ENCODE assay signal across 27 mouse cellular contexts in genomic region chr9:108456953-108457352, GRCm38 (mm10). TPM values are rescaled to one million over a fixed set of nuclear protein-coding genes. Genes with fewer than 3 reads are reported as not detected.
"Had no signal": no experiment of that assay in that cellular context is flagged by ENCODE, and none has a peak within 500 bp of the region (broad histone marks: within the 10 kb centered on the region; RNA-seq: fewer than 3 reads in every experiment).

No protein-coding gene starts in this region.

- H3K4me3 ChIP-seq: liver, embryonic 15.5 days; midbrain, embryonic 10.5 days; midbrain, embryonic 13.5 days; myocyte; neural tube, embryonic 13.5 days; neural tube, embryonic 15.5 days had no signal

- ATAC-seq: midbrain, embryonic 13.5 days; midbrain, embryonic 16.5 days had no signal

- H3K36me3 ChIP-seq: liver, embryonic 15.5 days; midbrain, embryonic 10.5 days; midbrain, embryonic 13.5 days; neural tube, embryonic 13.5 days; neural tube, embryonic 15.5 days had no signal

- DNase-seq: lung, adult 18-20 months; lung, embryonic 14.5 days; lung, postnatal 10 days; lung, postnatal 4 days; retina, postnatal 1 day; right cerebral cortex, adult 18-20 months; right cerebral cortex, postnatal 25 days; right cerebral cortex, postnatal 4 days; spleen, adult 18-20 months; thymus, adult 18-20 months; thymus, postnatal 14 days; thymus, postnatal 36 days had no signal

- H3K27ac ChIP-seq: liver, embryonic 15.5 days; midbrain, embryonic 10.5 days; midbrain, embryonic 13.5 days; neural tube, embryonic 13.5 days; neural tube, embryonic 15.5 days had no signal

- H3K9ac ChIP-seq: liver, embryonic 15.5 days; lung, embryonic 14.5 days; midbrain, embryonic 13.5 days; neural tube, embryonic 13.5 days; neural tube, embryonic 15.5 days had no signal

- H3K27me3 ChIP-seq: liver, embryonic 15.5 days; neural tube, embryonic 15.5 days had no signal

- H3K9me3 ChIP-seq: liver, embryonic 15.5 days; midbrain, embryonic 10.5 days; midbrain, embryonic 13.5 days; neural tube, embryonic 13.5 days; neural tube, embryonic 15.5 days had no signal

- H3K4me2 ChIP-seq: liver, embryonic 15.5 days; lung, embryonic 14.5 days; midbrain, embryonic 13.5 days; neural tube, embryonic 13.5 days; neural tube, embryonic 15.5 days had no signal

RNA-seq across cellular contexts. Expression of gene BC048562, which starts 20.7 kb away (rescaled TPM):
- total RNA-seq: megakaryocyte, adult 5-6 weeks; megakaryocyte-erythroid progenitor cell, adult 5-6 weeks had no signal
- polyA plus RNA-seq: liver, embryonic 15.5 days; lung, embryonic 14.5 days; lung, embryonic 16.5 days; midbrain, embryonic 10.5 days; midbrain, embryonic 13.5 days; midbrain, embryonic 16.5 days; myocyte; neural tube, embryonic 11.5 days; neural tube, embryonic 13.5 days; neural tube, embryonic 15.5 days; small intestine, adult 2 months; stomach, embryonic 14.5 days; stomach, embryonic 16.5 days; thymus, postnatal 0 days had no signal

RNA-seq across cellular contexts. Expression of gene Ccdc36, which starts 28.7 kb away (rescaled TPM):
- total RNA-seq: megakaryocyte-erythroid progenitor cell, adult 5-6 weeks had no signal
- polyA plus RNA-seq: myocyte; small intestine, adult 2 months had no signal
